Comparison of ENCODE assay signal across 9 mouse cellular contexts in the genomic region with DNA sequence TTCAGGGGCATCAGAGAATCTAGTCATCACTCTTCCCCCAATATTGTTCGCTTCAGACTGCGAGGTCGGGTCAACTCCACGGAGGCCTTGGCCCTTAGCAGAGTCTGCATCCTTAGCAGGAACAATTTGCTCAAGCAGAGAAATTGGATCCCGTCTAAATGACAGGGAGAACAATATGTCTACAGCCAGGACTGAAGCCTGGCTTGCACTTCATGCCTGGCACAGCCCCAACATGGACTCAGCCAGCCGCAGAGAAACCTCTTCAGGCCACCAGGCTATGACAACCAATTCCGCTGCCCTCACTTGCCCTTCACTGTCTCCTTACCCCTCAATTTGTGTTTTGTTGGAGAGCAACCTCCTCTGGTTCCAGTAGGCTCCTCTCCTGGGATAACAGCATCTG.
DNase-seq lines count a peak whose midpoint lies in the region; ATAC-seq lines count a peak whose summit lies in the region.
"Had no signal": no experiment of that assay in that cellular context is flagged by ENCODE, and none has a peak within 500 bp of the region (broad histone marks: within the 10 kb centered on the region; RNA-seq: fewer than 3 reads in every experiment).

No protein-coding gene starts in this region.

- H3K4me1 ChIP-seq in heart, embryonic 12.5 days (replicated peaks), result peaks cover 24% of the 10 kb centered on the region

- H3K9ac ChIP-seq in heart, embryonic 12.5 days, result no peak overlapping the region

- no peaks in the 10 kb centered on the region for H3K27me3 ChIP-seq in heart, embryonic 12.5 days (replicated peaks)
- H3K27me3 ChIP-seq: CH12.LX had no signal

- H3K4me2 ChIP-seq in heart, embryonic 12.5 days, result no peak overlapping the region

- no peak overlapping the region for H3K27ac ChIP-seq in heart, embryonic 12.5 days (ENCODE audit: poor library complexity, severe bottlenecking)

- intact Hi-C loops in heart, postnatal 14 days (cut with DNase I), result no loop called here

- WGBS in heart, embryonic 12.5 days, result 68% methylated on average over 7 of the region's 7 CpGs

- H3K36me3 ChIP-seq in heart, embryonic 12.5 days, result no peaks in the 10 kb centered on the region

- no peak overlapping the region for H3K4me3 ChIP-seq in heart, embryonic 12.5 days

- no peaks in the 10 kb centered on the region for H3K9me3 ChIP-seq in heart, embryonic 12.5 days (replicated peaks)

- peak; percentile 84 to 85 for DNase-seq in heart, adult 18-20 months
- DNase-seq in adipocyte (ENCODE audit: low spot score), result peak; percentile 79
- DNase-seq in cerebellum, adult 9-10 months, result peak; percentile 48
- peak; percentile 80 to 86 for DNase-seq in heart, postnatal 14 days
- DNase-seq in right cerebral cortex, adult 18-20 months, result no peak
- DNase-seq in natural killer cell, adult 2 months (ENCODE audit: low spot score in 2 of 2), result no peak
- DNase-seq in c-Kit-positive CD71-positive TER-119-positive erythroid progenitor cells, embryonic 14.5 days (ENCODE audit: low spot score), result no peak

- no peak for ATAC-seq in heart, embryonic 12.5 days (ENCODE audit: insufficient number of reproducible peaks, low FRiP score)

Comparison
In these comparisons a context has a peak if more than half of its experiments do, and no peak if none do; other contexts are left out.
1. DNase-seq: peak in heart, adult 18-20 months (2 of 2), adipocyte (single experiment), cerebellum, adult 9-10 months (single experiment) and heart, postnatal 14 days (2 of 2); none in right cerebral cortex, adult 18-20 months (single experiment), natural killer cell, adult 2 months (0 of 2) and c-Kit-positive CD71-positive TER-119-positive erythroid progenitor cells, embryonic 14.5 days (single experiment).